Mouse (Mus musculus): Measurements from ENCODE around the gene Dusp13. TPM values are rescaled to one million over a fixed set of nuclear protein-coding genes. Genes with fewer than 3 reads are reported as not detected.

The Dusp13 gene
- polyA plus RNA-seq, 1 experiment from 2014 or later: 0.17 TPM

DNA sequence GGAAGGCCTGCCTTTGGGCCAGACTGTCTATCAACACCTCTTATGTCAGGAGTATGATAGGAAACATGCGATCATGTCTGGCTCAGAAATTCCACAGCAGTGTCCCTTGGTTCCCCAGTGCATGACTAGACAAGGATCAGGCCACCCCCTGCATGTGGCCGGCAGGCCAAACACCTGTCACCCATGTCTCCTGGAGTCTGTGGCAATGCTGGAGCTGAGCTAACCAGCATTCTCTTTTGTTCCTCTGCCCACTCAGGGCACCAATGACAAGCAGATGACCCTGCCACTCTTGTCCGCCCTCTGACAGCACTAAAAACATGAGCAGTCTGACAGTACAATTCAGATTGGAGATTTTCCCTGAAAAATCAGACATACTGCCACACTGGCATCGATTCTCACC is 67.1 kb downstream of the Dusp13 start:
- Histone ChIP-seq H3K27me3 (ENCODE audit: insufficient read depth, low read length) (no peaks in the 10 kb centered on the region), H3K9ac (replicated peaks; ENCODE audit: low read length) (no peak overlapping the region), H3K9me3 (ENCODE audit: low read length) (no peaks in the 10 kb centered on the region), H3K4me2 (replicated peaks; ENCODE audit: low read depth, low read length) (no peak overlapping the region), H3K27ac (ENCODE audit: low read length) (no peak overlapping the region), H3K36me3 (ENCODE audit: insufficient read depth, low read length) (no peaks in the 10 kb centered on the region), H3K4me1 (ENCODE audit: insufficient read depth, low read length) (peaks cover 29% of the 10 kb centered on the region), H3K4me3 (ENCODE audit: low read length) (no peak overlapping the region)
- WGBS: 89% methylated on average over 4 of the region's 4 CpGs
- ATAC-seq (ENCODE audit: low FRiP score, low TSS enrichment): no peak

Other genes with a start within 250 kb of the Dusp13 start
- 0.22 TPM in 1 of 2 replicates, not detected in the other for gene Dupd1, start 36.6 kb downstream of the Dusp13 start, polyA plus RNA-seq (2015; fragmentation: Nextera tagmentation; extraction: Ambion mirVana)
- 8.7 and 11.1 TPM in 2 replicates for gene Samd8, start 650 bp downstream of the Dusp13 start, polyA plus RNA-seq (2015; fragmentation: Nextera tagmentation; extraction: Ambion mirVana)
- gene Vdac2, start 74.1 kb upstream of the Dusp13 start, polyA plus RNA-seq (2015; fragmentation: Nextera tagmentation; extraction: Ambion mirVana): 344 and 350 TPM in 2 replicates
- gene Comtd1, start 97.8 kb upstream of the Dusp13 start, polyA plus RNA-seq (2015; fragmentation: Nextera tagmentation; extraction: Ambion mirVana): 30.8 and 36.2 TPM in 2 replicates
- gene Zfp503, start 238.4 kb upstream of the Dusp13 start, polyA plus RNA-seq (2015; fragmentation: Nextera tagmentation; extraction: Ambion mirVana): 24.6 and 27.5 TPM in 2 replicates

Data from kidney, embryonic 16.5 days (tissue).